Mouse (Mus musculus): Measurements from ENCODE around the gene Oxsr1. TPM values are rescaled to one million over a fixed set of nuclear protein-coding genes. Genes with fewer than 3 reads are reported as not detected.
A peak's percentile ranks its signal among the peaks of the same experiment; 100 is the strongest.

Oxsr1 gene
- polyA plus RNA-seq, 1 experiment = 6.6 TPM

DNA sequence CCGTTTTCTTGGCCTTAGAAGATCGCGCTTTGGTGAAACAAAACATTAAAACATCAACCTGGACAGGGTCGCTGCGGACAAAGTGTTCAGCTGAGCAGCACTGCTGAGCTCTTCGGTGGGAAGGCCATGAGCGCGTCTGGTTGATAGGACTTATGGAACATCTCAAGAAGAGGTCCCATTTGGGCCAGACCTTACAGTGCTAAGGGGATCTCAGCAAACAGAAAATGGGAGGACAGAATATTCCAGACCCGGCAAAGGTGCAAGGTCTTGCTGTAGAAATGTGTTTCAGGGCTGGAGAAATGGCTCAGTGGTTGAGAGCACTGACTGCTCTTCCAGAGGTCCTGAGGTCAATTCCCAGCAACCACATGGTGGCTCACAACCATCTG, 1.0 kb upstream of the Oxsr1 start:
- Histone ChIP-seq H3K4me3 (ENCODE audit: control insufficient read depth, low read depth, low read length) (peak overlapping the region; percentile 92), H3K27me3 (ENCODE audit: control insufficient read depth, insufficient read depth, low read length) (no peaks in the 10 kb centered on the region), H3K27ac (ENCODE audit: control insufficient read depth, insufficient read depth, low read depth, low read length) (peak overlapping the region; percentile 95), H3K36me3 (ENCODE audit: control insufficient read depth, insufficient read depth, low read length) (no peaks in the 10 kb centered on the region), H3K4me1 (ENCODE audit: control insufficient read depth, insufficient read depth, low read length) (peaks cover 12% of the 10 kb centered on the region)
- no peak for TF ChIP-seq POLR2A (IDR thresholded peaks at IDR 0.05; ENCODE audit: control insufficient read depth, low read depth, low read length)
- TF ChIP-seq CTCF (IDR thresholded peaks at IDR 0.05; ENCODE audit: control insufficient read depth, insufficient read depth, insufficient replicate concordance, low read depth, low read length) = no peak

GRCm38 (mm10) chr9:119321392-119322229, 616 bp downstream of the Oxsr1 start:
- H3K4me1 ChIP-seq (ENCODE audit: control insufficient read depth, insufficient read depth, low read length) = peaks cover 12% of the 10 kb centered on the region
- peak overlapping the region; percentile 95 for H3K27ac ChIP-seq (ENCODE audit: control insufficient read depth, insufficient read depth, low read depth, low read length)
- H3K4me3 ChIP-seq (ENCODE audit: control insufficient read depth, low read depth, low read length) = peak overlapping the region; percentile 92
- TF ChIP-seq CTCF (IDR thresholded peaks at IDR 0.05; ENCODE audit: control insufficient read depth, insufficient read depth, insufficient replicate concordance, low read depth, low read length) (no peak), POLR2A (IDR thresholded peaks at IDR 0.05; ENCODE audit: control insufficient read depth, low read depth, low read length) (no peak)
- H3K36me3 ChIP-seq (ENCODE audit: control insufficient read depth, insufficient read depth, low read length) = no peaks in the 10 kb centered on the region
- no peaks in the 10 kb centered on the region for H3K27me3 ChIP-seq (ENCODE audit: control insufficient read depth, insufficient read depth, low read length)

- no peak overlapping the region for H3K4me3 ChIP-seq (ENCODE audit: control insufficient read depth, low read depth, low read length)
- TF ChIP-seq CTCF (IDR thresholded peaks at IDR 0.05; ENCODE audit: control insufficient read depth, insufficient read depth, insufficient replicate concordance, low read depth, low read length) (no peak), POLR2A (IDR thresholded peaks at IDR 0.05; ENCODE audit: control insufficient read depth, low read depth, low read length) (no peak)
- no peak overlapping the region for H3K27ac ChIP-seq (ENCODE audit: control insufficient read depth, insufficient read depth, low read depth, low read length)
These were observed 1.3 kb downstream of the Oxsr1 start for GRCm38 (mm10) chr9:119320946-119321345.

GRCm38 (mm10) chr9:119320446-119320845, 1.8 kb downstream of the Oxsr1 start:
- H3K4me1 ChIP-seq (ENCODE audit: control insufficient read depth, insufficient read depth, low read length) = peaks cover 12% of the 10 kb centered on the region
- H3K36me3 ChIP-seq (ENCODE audit: control insufficient read depth, insufficient read depth, low read length) = no peaks in the 10 kb centered on the region
- H3K4me3 ChIP-seq (ENCODE audit: control insufficient read depth, low read depth, low read length) = no peak overlapping the region
- no peak for TF ChIP-seq POLR2A (IDR thresholded peaks at IDR 0.05; ENCODE audit: control insufficient read depth, low read depth, low read length)
- TF ChIP-seq CTCF (IDR thresholded peaks at IDR 0.05; ENCODE audit: control insufficient read depth, insufficient read depth, insufficient replicate concordance, low read depth, low read length) = no peak
- H3K27ac ChIP-seq (ENCODE audit: control insufficient read depth, insufficient read depth, low read depth, low read length) = no peak overlapping the region
- no peaks in the 10 kb centered on the region for H3K27me3 ChIP-seq (ENCODE audit: control insufficient read depth, insufficient read depth, low read length)

More at GRCm38 (mm10) chr9:119320946-119321345, 1.3 kb downstream of the Oxsr1 start:
- H3K4me1 ChIP-seq (ENCODE audit: control insufficient read depth, insufficient read depth, low read length) = peaks cover 12% of the 10 kb centered on the region
- H3K36me3 ChIP-seq (ENCODE audit: control insufficient read depth, insufficient read depth, low read length) = no peaks in the 10 kb centered on the region
- H3K27me3 ChIP-seq (ENCODE audit: control insufficient read depth, insufficient read depth, low read length) = no peaks in the 10 kb centered on the region

DNA sequence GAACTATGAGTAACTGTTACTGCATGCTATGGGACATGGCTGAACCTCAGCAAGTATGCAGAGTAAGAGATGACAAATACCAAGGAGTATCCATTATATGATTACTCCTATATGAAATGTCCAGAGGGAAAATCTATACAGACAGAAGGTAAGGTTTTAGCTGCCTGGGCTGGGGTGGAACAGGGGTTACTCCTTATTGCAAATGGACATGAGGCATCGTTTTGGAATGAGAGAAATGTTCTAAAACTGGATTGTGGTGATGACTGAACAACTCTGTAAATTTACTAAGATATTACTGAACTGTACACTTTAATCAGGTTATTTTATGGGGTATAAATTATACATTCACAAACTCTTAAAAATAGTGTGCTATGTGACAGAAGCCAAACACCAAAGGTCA, 3.3 kb downstream of the Oxsr1 start:
- TF ChIP-seq POLR2A (IDR thresholded peaks at IDR 0.05; ENCODE audit: control insufficient read depth, low read depth, low read length) (no peak), CTCF (IDR thresholded peaks at IDR 0.05; ENCODE audit: control insufficient read depth, insufficient read depth, insufficient replicate concordance, low read depth, low read length) (no peak)
- H3K36me3 ChIP-seq (ENCODE audit: control insufficient read depth, insufficient read depth, low read length) = no peaks in the 10 kb centered on the region
- no peaks in the 10 kb centered on the region for H3K27me3 ChIP-seq (ENCODE audit: control insufficient read depth, insufficient read depth, low read length)

DNA sequence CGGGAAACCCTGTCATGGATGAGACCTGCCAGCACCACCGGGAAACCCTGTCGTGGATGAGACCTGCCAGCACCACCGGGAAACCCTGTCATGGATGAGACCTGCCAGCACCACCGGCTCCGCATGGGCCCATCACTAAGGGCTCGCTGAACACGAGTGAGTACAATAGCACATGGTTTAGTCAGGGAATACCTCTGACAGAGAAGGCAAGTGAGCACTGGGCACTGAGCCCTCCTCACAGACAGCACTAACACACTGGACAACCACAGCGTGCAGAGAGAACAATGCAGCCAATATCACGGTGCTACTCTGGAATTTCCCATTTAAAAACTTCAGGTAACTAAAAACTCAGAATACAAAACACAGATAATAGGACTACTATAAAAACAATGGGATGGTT, 9.1 kb downstream of the Oxsr1 start:
- Histone ChIP-seq H3K4me3 (ENCODE audit: control insufficient read depth, low read depth, low read length) (no peak overlapping the region), H3K4me1 (ENCODE audit: control insufficient read depth, insufficient read depth, low read length) (no peaks in the 10 kb centered on the region), H3K27me3 (ENCODE audit: control insufficient read depth, insufficient read depth, low read length) (no peaks in the 10 kb centered on the region), H3K36me3 (ENCODE audit: control insufficient read depth, insufficient read depth, low read length) (no peaks in the 10 kb centered on the region), H3K27ac (ENCODE audit: control insufficient read depth, insufficient read depth, low read depth, low read length) (no peak overlapping the region)
- TF ChIP-seq POLR2A (IDR thresholded peaks at IDR 0.05; ENCODE audit: control insufficient read depth, low read depth, low read length) = no peak
- TF ChIP-seq CTCF (IDR thresholded peaks at IDR 0.05; ENCODE audit: control insufficient read depth, insufficient read depth, insufficient replicate concordance, low read depth, low read length) = no peak

More for the DNA sequence above, 3.3 kb downstream of the Oxsr1 start:
- no peak overlapping the region for H3K27ac ChIP-seq (ENCODE audit: control insufficient read depth, insufficient read depth, low read depth, low read length)
- H3K4me3 ChIP-seq (ENCODE audit: control insufficient read depth, low read depth, low read length) = no peak overlapping the region
- H3K4me1 ChIP-seq (ENCODE audit: control insufficient read depth, insufficient read depth, low read length) = peaks cover 12% of the 10 kb centered on the region

- TF ChIP-seq CTCF (IDR thresholded peaks at IDR 0.05; ENCODE audit: control insufficient read depth, insufficient read depth, insufficient replicate concordance, low read depth, low read length) (no peak), POLR2A (IDR thresholded peaks at IDR 0.05; ENCODE audit: control insufficient read depth, low read depth, low read length) (no peak)
- Histone ChIP-seq H3K27ac (ENCODE audit: control insufficient read depth, insufficient read depth, low read depth, low read length) (no peak overlapping the region), H3K27me3 (ENCODE audit: control insufficient read depth, insufficient read depth, low read length) (no peaks in the 10 kb centered on the region), H3K4me3 (ENCODE audit: control insufficient read depth, low read depth, low read length) (no peak overlapping the region), H3K36me3 (ENCODE audit: control insufficient read depth, insufficient read depth, low read length) (no peaks in the 10 kb centered on the region), H3K4me1 (ENCODE audit: control insufficient read depth, insufficient read depth, low read length) (no peaks in the 10 kb centered on the region)
These were observed 13.2 kb downstream of the Oxsr1 start for GRCm38 (mm10) chr9:119309067-119309466.

All from testis, adult 2 months (tissue).